10 mouse cellular contexts compared by ENCODE assay signal in the genomic region with DNA sequence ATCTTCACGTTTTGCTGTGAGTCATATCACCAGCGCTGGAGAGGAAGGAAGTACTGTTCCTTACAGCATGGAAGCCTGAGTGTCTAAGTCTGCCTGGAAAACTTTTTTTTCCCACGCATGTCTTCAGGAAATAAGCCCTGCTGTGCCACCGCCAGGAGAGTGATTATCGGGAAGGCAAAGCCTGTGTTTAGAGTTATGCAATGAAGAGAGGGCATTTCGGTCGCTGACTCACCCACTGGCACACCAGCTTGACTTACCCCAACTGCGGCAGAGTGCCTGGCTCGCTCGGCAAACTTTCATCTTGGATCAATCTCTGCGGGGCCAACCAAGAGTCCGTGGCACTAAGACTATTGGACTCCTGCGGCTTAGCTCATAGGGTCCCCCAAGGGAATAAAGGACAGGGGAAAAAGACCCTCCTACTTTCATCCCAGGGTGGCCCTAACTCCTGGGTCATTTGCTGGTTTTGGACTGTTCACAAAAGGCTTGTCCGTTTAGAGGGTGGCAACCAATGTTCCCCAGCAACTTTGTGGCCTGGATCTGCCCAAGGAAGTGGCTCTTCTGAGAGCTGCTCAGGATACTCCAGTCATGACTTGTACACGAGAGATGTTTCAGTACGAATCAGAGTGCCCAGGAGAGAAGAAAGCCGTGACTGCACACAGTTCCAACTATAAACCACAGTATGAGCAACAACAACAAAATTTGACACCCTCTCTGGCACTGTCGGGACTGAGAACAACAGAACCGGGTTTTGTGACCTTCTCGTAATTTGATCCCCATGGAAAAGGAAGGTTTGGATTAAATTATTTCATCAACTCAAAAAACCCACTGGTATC.
DNase-seq lines count a peak whose midpoint lies in the region; ATAC-seq and TF ChIP-seq lines count a peak whose summit lies in the region.
"Had no signal": no experiment of that assay in that cellular context is flagged by ENCODE, and none has a peak within 500 bp of the region (broad histone marks: within the 10 kb centered on the region; RNA-seq: fewer than 3 reads in every experiment).

No protein-coding gene starts in this region.

- no peaks in the 10 kb centered on the region for H3K79me3 ChIP-seq in C2C12 (ENCODE audit: low read depth)

- no peak for TF ChIP-seq CTCF in C2C12 (IDR thresholded peaks at IDR 0.05; ENCODE audit: control insufficient read depth, insufficient read depth, insufficient read length)
- TF ChIP-seq CTCF in lung, embryonic 14.5 days (IDR thresholded peaks at IDR 0.05; ENCODE audit: low read depth) = no peak
- no peak for TF ChIP-seq CTCF in left cerebral cortex, adult 2 months (IDR thresholded peaks at IDR 0.05)

- peak; percentile 35 to 48 for DNase-seq in heart, adult 9 months (ENCODE audit: low spot score in 2 of 2)
- DNase-seq in embryonic facial prominence, embryonic 10.5 days (ENCODE audit: low spot score) = peak; percentile 8
- DNase-seq in lung, embryonic 14.5 days = no peak
- no peak for DNase-seq in layer of hippocampus, postnatal 25 days (ENCODE audit: extremely low spot score in 1 of 2, low spot score in 1 of 2)
- DNase-seq in layer of hippocampus, adult 8-10 months (ENCODE audit: low spot score in 2 of 2) = no peak
- DNase-seq in left cerebral cortex, adult 2 months (ENCODE audit: extremely low spot score in 1 of 2, low spot score in 2 of 2) = no peak
- DNase-seq: kidney, postnatal 4 days; thymus, adult 18-20 months had no signal

- H3K4me3 ChIP-seq in heart, embryonic 11.5 days (ENCODE audit: low read depth, low read length) = no peak overlapping the region
- H3K4me3 ChIP-seq in C2C12 (ENCODE audit: insufficient read depth, poor library complexity, severe bottlenecking) = no peak overlapping the region
- no peak overlapping the region for H3K4me3 ChIP-seq in embryonic facial prominence, embryonic 10.5 days
- H3K4me3 ChIP-seq in lung, embryonic 14.5 days (ENCODE audit: low read depth, low read length) = no peak overlapping the region
- no peak overlapping the region for H3K4me3 ChIP-seq in left cerebral cortex, adult 2 months

- no peaks in the 10 kb centered on the region; the same call in 1 of the 2 replicates for H3K9me3 ChIP-seq in heart, embryonic 11.5 days (replicated peaks; ENCODE audit: control insufficient read depth, low read length)
- 0 out of 2 replicates have a peak, but pooled peaks cover 5% of the 10 kb centered on the region for H3K9me3 ChIP-seq in embryonic facial prominence, embryonic 10.5 days
- H3K9me3 ChIP-seq in lung, embryonic 14.5 days (ENCODE audit: low read depth, low read length) = no peaks in the 10 kb centered on the region

- H3K27ac ChIP-seq in heart, embryonic 11.5 days (ENCODE audit: low read depth, low read length) = no peak overlapping the region
- H3K27ac ChIP-seq in embryonic facial prominence, embryonic 10.5 days (replicated peaks) = peak overlapping the region; percentile 65
- peak overlapping the region; percentile 40 for H3K27ac ChIP-seq in lung, embryonic 14.5 days (ENCODE audit: low read depth)
- H3K27ac ChIP-seq in left cerebral cortex, adult 2 months = no peak overlapping the region

- no peaks in the 10 kb centered on the region for H3K79me2 ChIP-seq in C2C12 (ENCODE audit: control insufficient read depth, insufficient read depth)

- H3K4me2 ChIP-seq in heart, embryonic 11.5 days = no peak overlapping the region
- no peak overlapping the region for H3K4me2 ChIP-seq in lung, embryonic 14.5 days

- H3ac ChIP-seq in C2C12 (ENCODE audit: control insufficient read depth, insufficient read length, low read depth) = peak overlapping the region; percentile 47

- intact Hi-C loops in left cerebral cortex, adult 2 months (cut with DNase I) = no loop called here

- H3K27me3 ChIP-seq in heart, embryonic 11.5 days (ENCODE audit: control insufficient read depth, insufficient read depth, low read length) = no peaks in the 10 kb centered on the region
- no peaks in the 10 kb centered on the region for H3K27me3 ChIP-seq in C2C12 (ENCODE audit: control insufficient read depth, insufficient read depth, insufficient read length)
- H3K27me3 ChIP-seq in embryonic facial prominence, embryonic 10.5 days (replicated peaks; ENCODE audit: low read depth, poor library complexity, severe bottlenecking) = no peaks in the 10 kb centered on the region
- no peaks in the 10 kb centered on the region for H3K27me3 ChIP-seq in lung, embryonic 14.5 days (ENCODE audit: insufficient read depth, low read length)

- no peaks in the 10 kb centered on the region for H3K36me3 ChIP-seq in heart, embryonic 11.5 days (ENCODE audit: control insufficient read depth, insufficient read depth, low read length)
- no peaks in the 10 kb centered on the region for H3K36me3 ChIP-seq in C2C12 (ENCODE audit: control insufficient read depth, insufficient read depth)
- no peaks in the 10 kb centered on the region for H3K36me3 ChIP-seq in embryonic facial prominence, embryonic 10.5 days (replicated peaks)
- no peaks in the 10 kb centered on the region for H3K36me3 ChIP-seq in lung, embryonic 14.5 days (ENCODE audit: insufficient read depth)

- H3K4me1 ChIP-seq in heart, embryonic 11.5 days (ENCODE audit: control insufficient read depth, insufficient read depth, low read length) = peaks cover 11% of the 10 kb centered on the region
- H3K4me1 ChIP-seq in embryonic facial prominence, embryonic 10.5 days = peaks cover 34% of the 10 kb centered on the region
- H3K4me1 ChIP-seq in lung, embryonic 14.5 days (ENCODE audit: insufficient read depth) = peaks cover 15% of the 10 kb centered on the region

- no peak for ATAC-seq in heart, embryonic 11.5 days (replicated peaks; ENCODE audit: insufficient number of reproducible peaks, low FRiP score, low TSS enrichment)
- no peak for ATAC-seq in lung, embryonic 14.5 days (ENCODE audit: insufficient read depth)

- 68% methylated on average over 20 of the region's 20 CpGs for WGBS in heart, embryonic 11.5 days (ENCODE audit: insufficient replicate concordance)
- WGBS in embryonic facial prominence, embryonic 10.5 days = 70% methylated on average over 20 of the region's 20 CpGs
- WGBS in lung, embryonic 14.5 days = 69% methylated on average over 20 of the region's 20 CpGs

- H3K9ac ChIP-seq in heart, embryonic 11.5 days (ENCODE audit: low read depth, low read length) = no peak overlapping the region
- H3K9ac ChIP-seq in lung, embryonic 14.5 days = no peak overlapping the region; the same call in 1 of the 2 replicates

TF ChIP-seq in C2C12, 6 proteins besides CTCF, POLR2A, EP300 and RAD21:
- TF ChIP-seq MYOD1 (IDR thresholded peaks at IDR 0.05; ENCODE audit: control insufficient read depth, insufficient read length, low read depth) = peak; percentile 47
- peak; percentile 96 for TF ChIP-seq CEBPB (IDR thresholded peaks at IDR 0.05; ENCODE audit: low read depth)
- no peak for TF ChIP-seq USF1 (IDR thresholded peaks at IDR 0.05; ENCODE audit: low read depth)
- TF ChIP-seq MYOG (IDR thresholded peaks at IDR 0.05; ENCODE audit: control insufficient read depth, extremely low read depth, insufficient read length) = no peak
- TF ChIP-seq FOSL1 (IDR thresholded peaks at IDR 0.05; ENCODE audit: insufficient read depth, low read length, poor library complexity, severe bottlenecking) = peak; percentile 28
- no peak for TF ChIP-seq MAX (IDR thresholded peaks at IDR 0.05)

Comparison
In these comparisons a context has a peak if more than half of its experiments do, and no peak if none do; other contexts are left out.
1. DNase-seq: peak in heart, adult 9 months (2 of 2) and embryonic facial prominence, embryonic 10.5 days (single experiment); none in lung, embryonic 14.5 days (single experiment), layer of hippocampus, postnatal 25 days (0 of 2), layer of hippocampus, adult 8-10 months (0 of 2) and left cerebral cortex, adult 2 months (0 of 2).
2. H3K27ac ChIP-seq: peak in embryonic facial prominence, embryonic 10.5 days (single experiment) and lung, embryonic 14.5 days (single experiment); none in heart, embryonic 11.5 days (single experiment) and left cerebral cortex, adult 2 months (single experiment).